Mouse (Mus musculus): Measurements from ENCODE around the gene Dync1li1. TPM values are rescaled to one million over a fixed set of nuclear protein-coding genes. Genes with fewer than 3 reads are reported as not detected.

Gene Dync1li1
- 71.9 TPM for polyA plus RNA-seq (2017; shearing (Covaris generic))

GRCm38 (mm10) chr9:114688252-114688952 is at the start of gene Dync1li1:
Gene Dync1li1, plus strand, starts transcription at chr9:114688790.

GRCm38 (mm10) chr9:114639839-114640646 is 48.5 kb upstream of the Dync1li1 start, which contains the start of gene Cnot10:
Gene Cnot10, minus strand, starts transcription at chr9:114640184.

DNA sequence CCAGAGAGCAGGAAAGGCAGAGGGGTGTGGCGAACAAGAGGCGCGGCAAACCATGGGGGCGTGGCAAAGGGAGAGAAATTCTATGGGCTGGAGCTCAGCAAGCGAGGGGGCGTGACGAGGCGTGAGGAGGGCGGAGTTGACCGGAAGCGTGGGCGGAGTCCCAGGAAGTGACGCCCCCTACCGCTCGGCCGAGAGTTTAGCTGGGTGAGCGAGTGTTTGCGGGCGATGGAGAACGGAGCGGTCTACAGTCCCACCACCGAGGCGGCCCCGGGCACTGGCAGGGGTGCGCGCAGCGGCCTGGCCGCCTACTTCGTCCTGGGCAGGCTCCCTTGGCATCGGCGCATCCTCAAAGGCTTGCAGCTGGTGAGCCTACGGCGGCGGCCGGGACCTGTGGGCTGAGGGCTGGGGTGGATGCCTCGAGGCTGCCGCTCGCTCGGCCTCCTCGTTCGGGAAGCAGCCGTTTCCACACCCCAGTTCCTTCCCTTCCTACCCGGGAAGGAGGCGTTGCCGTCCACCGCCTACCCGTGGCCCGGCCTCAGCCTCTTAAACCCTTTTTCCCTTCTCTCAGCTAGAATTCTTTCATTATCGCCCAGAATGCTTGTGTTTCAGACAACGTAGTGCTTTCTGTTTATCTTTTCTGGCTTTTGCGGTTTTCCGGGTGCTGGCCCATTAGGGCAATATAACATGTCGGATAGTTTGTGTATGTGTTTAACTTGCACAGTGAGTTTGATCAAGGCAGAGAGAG is 42.6 kb downstream of the Dync1li1 start, which contains the start of gene Cmtm6:
Gene Cmtm6 (plus strand): TSS at position 106 of the 745 bp plus-strand sequence.

Other genes starting within 250 kb of the Dync1li1 start
- gene Ccr4, start 183.9 kb upstream of the Dync1li1 start, polyA plus RNA-seq (2017; shearing (Covaris generic)) = 0.70 TPM
- not detected for gene C130032M10Rik, start 173.1 kb upstream of the Dync1li1 start, polyA plus RNA-seq (2017; shearing (Covaris generic))
- 0.04 TPM for gene Trim71, start 124.4 kb upstream of the Dync1li1 start, polyA plus RNA-seq (2017; shearing (Covaris generic))
- gene Cnot10, start 48.6 kb upstream of the Dync1li1 start, polyA plus RNA-seq (2017; shearing (Covaris generic)) = 63.7 TPM
- gene Cmtm6, start 42.3 kb downstream of the Dync1li1 start, polyA plus RNA-seq (2017; shearing (Covaris generic)) = 306 TPM
- 74.7 TPM for gene Cmtm7, start 93.1 kb downstream of the Dync1li1 start, polyA plus RNA-seq (2017; shearing (Covaris generic))
- gene Cmtm8, start 155.4 kb downstream of the Dync1li1 start, polyA plus RNA-seq (2017; shearing (Covaris generic)) = not detected
- 37.4 TPM for gene Gpd1l, start 245.2 kb downstream of the Dync1li1 start, polyA plus RNA-seq (2017; shearing (Covaris generic))